Mouse (Mus musculus) lung, embryonic 14.5 days (tissue): ENCODE results near the gene Eno4. TPM values are rescaled to one million over a fixed set of nuclear protein-coding genes. Genes with fewer than 3 reads are reported as not detected.

Experiments used
- ATAC-seq: fragments of 200-750 bp; cut with Nextera tagmentation; 2 replicates; pipeline ENCODE4 v1.8.0; 2017; ENCODE audit warnings: mild to moderate bottlenecking, moderate TSS enrichment, moderate library complexity; ENCODE audit not compliant: insufficient read depth
- DNase-seq: peaks from one replicate; pipeline ENCODE4 v3.0.0-alpha.2; 2015
- H3K27ac ChIP-seq: fragments of 300-500 bp; sonication (generic); 2 replicates; pipeline ENCODE4 v1.5.1; 2014; ENCODE audit warnings: low read depth, mild to moderate bottlenecking, moderate library complexity
- H3K27me3 ChIP-seq: fragments of 300-500 bp; sonication (generic); 2 replicates; pipeline ENCODE4 v1.6.1; 2014; ENCODE audit warnings: low read length, control low read depth; ENCODE audit not compliant: insufficient read depth
- H3K36me3 ChIP-seq: fragments of 300-500 bp; sonication (generic); 2 replicates; pipeline ENCODE4 v1.6.1; 2014; ENCODE audit warnings: control low read depth; ENCODE audit not compliant: insufficient read depth
- H3K4me1 ChIP-seq: fragments of 300-500 bp; sonication (generic); 2 replicates; pipeline ENCODE4 v1.6.1; 2014; ENCODE audit warnings: antibody characterized with exemption, control low read depth; ENCODE audit not compliant: insufficient read depth
- H3K4me2 ChIP-seq: fragments of 300-500 bp; sonication (generic); 2 replicates; pipeline ENCODE4 v1.6.1; 2014; ENCODE audit warnings: mild to moderate bottlenecking
- H3K4me3 ChIP-seq: fragments of 300-500 bp; sonication (generic); 2 replicates; pipeline ENCODE4 v1.5.1; 2014; ENCODE audit warnings: low read depth, low read length
- H3K9ac ChIP-seq: fragments of 300-500 bp; sonication (generic); 2 replicates; pipeline ENCODE4 v1.6.1; 2014
- H3K9me3 ChIP-seq: fragments of 300-500 bp; sonication (generic); 2 replicates; pipeline ENCODE4 v1.6.1; 2016; ENCODE audit warnings: low read depth, low read length, control low read depth
- CTCF ChIP-seq: IDR thresholded peaks from 2 replicates; pipeline ENCODE4 v1.5.1; 2016; ENCODE audit warnings: antibody characterized with exemption, low read depth
- WGBS: fragments of 180-500 bp; shearing (Covaris S2); extraction: QIAGEN DNeasy Blood & Tissue Kit; methylation state at CpG from one replicate; pipeline ENCODE4 v1.1.7; 2014; 5-methylcytosine and 5-hydroxymethylcytosine counted together
- polyA plus RNA-seq: library from polyadenylated mRNA; unstranded; fragments of >200 nt; fragmentation: Nextera tagmentation; extraction: Ambion mirVana; gene quantifications from 2 replicates; pipeline ENCODE4 v1.2.1, GENCODE M21; 2014

The Eno4 gene
- polyA plus RNA-seq, 1 experiment from 2014 or later, result 0.50 TPM

DNA sequence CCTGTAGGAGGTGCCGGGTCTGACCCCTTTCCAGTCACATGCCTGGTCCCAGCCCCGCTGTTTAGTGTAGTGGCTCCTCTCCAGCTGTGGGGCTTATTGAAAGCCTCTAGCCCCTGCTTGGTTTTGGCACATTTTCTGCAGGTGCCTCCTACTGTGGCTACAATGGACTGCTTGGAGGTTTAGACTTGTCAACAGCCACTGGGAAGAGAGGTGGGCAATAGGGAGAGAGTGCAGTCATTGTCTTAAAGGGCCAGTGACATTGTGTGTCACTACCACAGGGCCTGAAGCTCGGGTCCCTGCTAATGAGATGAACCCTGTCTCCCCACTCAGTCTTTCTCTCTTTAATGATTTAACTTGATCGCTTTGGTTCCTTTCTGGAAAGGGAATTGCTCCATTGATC lies 10.2 kb upstream of the Eno4 start:
- H3K9me3 ChIP-seq, result no peaks in the 10 kb centered on the region
- WGBS, result 21% methylated on average over 4 of the region's 4 CpGs
- H3K36me3 ChIP-seq, result no peaks in the 10 kb centered on the region
- DNase-seq, result no peak
- ATAC-seq, result no peak
- TF ChIP-seq CTCF, result no peak
- no peak overlapping the region for H3K9ac ChIP-seq
- no peaks in the 10 kb centered on the region for H3K4me1 ChIP-seq
- no peak overlapping the region for H3K4me2 ChIP-seq
- no peak overlapping the region for H3K4me3 ChIP-seq
- no peak overlapping the region for H3K27ac ChIP-seq
- peaks cover 23% of the 10 kb centered on the region for H3K27me3 ChIP-seq

- Histone ChIP-seq H3K36me3 (no peaks in the 10 kb centered on the region), H3K9me3 (no peaks in the 10 kb centered on the region), H3K4me1 (peaks cover 7% of the 10 kb centered on the region; the same call in 1 of the 2 replicates), H3K27ac (no peak overlapping the region), H3K9ac (no peak overlapping the region), H3K27me3 (no peaks in the 10 kb centered on the region), H3K4me2 (no peak overlapping the region), H3K4me3 (no peak overlapping the region)
- 76% methylated on average over 7 of the region's 7 CpGs for WGBS
- DNase-seq, result no peak
- no peak for ATAC-seq
- no peak for TF ChIP-seq CTCF
Observed at GRCm38 (mm10) chr19:58945959-58946358, 2.7 kb downstream of the Eno4 start.

- peaks cover 5% of the 10 kb centered on the region; the same call in 1 of the 2 replicates for H3K27me3 ChIP-seq
Observed at GRCm38 (mm10) chr19:58951521-58951920, 8.3 kb downstream of the Eno4 start.

DNA sequence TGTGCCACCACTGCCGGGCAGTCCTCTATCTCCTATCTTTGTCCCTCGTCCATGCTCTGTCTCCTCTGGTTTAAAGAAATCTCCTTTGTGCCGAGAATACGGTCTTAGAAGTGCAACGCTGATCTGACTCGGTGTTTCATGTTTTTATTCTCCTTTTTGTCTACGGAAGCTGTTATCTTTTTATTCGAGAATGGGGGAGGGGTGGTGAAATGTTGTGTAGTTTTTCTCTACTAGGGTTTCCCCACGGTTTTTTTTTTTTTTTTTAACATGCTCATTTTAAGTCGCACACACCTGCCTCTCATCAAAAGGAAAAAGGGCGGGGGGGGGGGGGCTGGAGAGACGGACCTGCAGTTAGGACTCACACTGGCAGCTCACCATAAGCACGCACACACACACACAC lies 9.0 kb downstream of the Eno4 start:
- H3K4me1 ChIP-seq, result no peaks in the 10 kb centered on the region
- no peaks in the 10 kb centered on the region for H3K36me3 ChIP-seq
- TF ChIP-seq CTCF, result no peak
- H3K9ac ChIP-seq, result no peak overlapping the region
- peaks cover 5% of the 10 kb centered on the region; the same call in 1 of the 2 replicates for H3K27me3 ChIP-seq
- DNase-seq, result no peak
- no peak overlapping the region for H3K4me3 ChIP-seq
- WGBS, result 63% methylated on average over 12 of the region's 13 CpGs
- no peaks in the 10 kb centered on the region for H3K9me3 ChIP-seq
- no peak overlapping the region for H3K27ac ChIP-seq
- ATAC-seq, result no peak
- H3K4me2 ChIP-seq, result no peak overlapping the region

More at GRCm38 (mm10) chr19:58951521-58951920, 8.3 kb downstream of the Eno4 start:
- Histone ChIP-seq H3K27ac (no peak overlapping the region), H3K9me3 (no peaks in the 10 kb centered on the region), H3K9ac (no peak overlapping the region), H3K4me2 (no peak overlapping the region), H3K4me3 (no peak overlapping the region), H3K36me3 (no peaks in the 10 kb centered on the region), H3K4me1 (no peaks in the 10 kb centered on the region)
- no peak for DNase-seq
- 86% methylated on average over 3 of the region's 3 CpGs for WGBS
- ATAC-seq, result no peak
- TF ChIP-seq CTCF, result no peak

DNA sequence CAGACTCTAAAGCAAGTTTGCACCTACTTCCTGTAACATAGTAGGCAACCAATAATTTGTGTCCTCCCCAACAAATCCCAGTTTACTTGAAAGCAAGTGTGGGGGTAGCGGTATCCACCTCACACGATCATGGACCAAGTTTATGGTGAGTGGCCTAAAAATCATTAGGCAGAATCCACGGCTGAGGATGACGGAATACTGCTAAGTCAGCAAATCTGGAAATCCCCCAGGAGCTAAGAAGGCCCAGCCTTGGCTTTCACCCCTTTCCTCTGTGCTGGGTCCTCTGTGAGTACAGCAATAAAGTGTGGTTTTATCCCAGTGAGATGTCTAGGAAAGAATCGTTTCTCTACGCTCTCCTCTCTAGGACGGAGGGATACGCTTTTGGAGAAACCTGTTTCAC lies 11.6 kb downstream of the Eno4 start:
- no peaks in the 10 kb centered on the region for H3K36me3 ChIP-seq
- no peak overlapping the region for H3K27ac ChIP-seq
- H3K4me3 ChIP-seq, result no peak overlapping the region
- DNase-seq, result no peak
- H3K9me3 ChIP-seq, result no peaks in the 10 kb centered on the region
- no peaks in the 10 kb centered on the region for H3K4me1 ChIP-seq
- H3K4me2 ChIP-seq, result no peak overlapping the region
- ATAC-seq, result no peak
- H3K27me3 ChIP-seq, result peaks cover 5% of the 10 kb centered on the region; the same call in 1 of the 2 replicates
- TF ChIP-seq CTCF, result no peak
- 88% methylated on average over 8 of the region's 8 CpGs for WGBS
- H3K9ac ChIP-seq, result no peak overlapping the region

DNA sequence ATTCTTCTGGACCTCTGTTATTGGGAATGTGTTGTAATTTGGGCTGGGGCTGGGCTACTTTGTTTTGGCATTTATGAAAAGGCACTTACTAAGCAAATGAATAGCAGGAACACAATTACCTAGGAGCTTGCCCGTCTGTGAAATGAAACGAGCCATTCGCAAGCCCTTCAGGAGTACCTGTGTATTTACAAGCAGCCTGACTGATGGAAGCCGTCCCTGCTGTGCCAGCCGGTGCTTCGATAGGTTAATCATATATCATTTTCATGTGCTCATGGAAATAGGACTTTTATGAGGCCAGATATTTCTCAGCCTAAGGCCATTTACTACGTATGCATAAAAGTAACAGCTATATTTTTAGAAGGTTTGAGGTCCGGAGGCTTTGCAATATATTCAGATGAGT lies 19.8 kb downstream of the Eno4 start:
- Histone ChIP-seq H3K27ac (no peak overlapping the region), H3K4me2 (no peak overlapping the region), H3K36me3 (no peaks in the 10 kb centered on the region), H3K9ac (no peak overlapping the region), H3K4me1 (no peaks in the 10 kb centered on the region), H3K27me3 (no peaks in the 10 kb centered on the region; the same call in 1 of the 2 replicates), H3K9me3 (no peaks in the 10 kb centered on the region), H3K4me3 (no peak overlapping the region)
- ATAC-seq, result no peak
- no peak for TF ChIP-seq CTCF
- WGBS, result 69% methylated on average over 8 of the region's 8 CpGs
- no peak for DNase-seq

DNA sequence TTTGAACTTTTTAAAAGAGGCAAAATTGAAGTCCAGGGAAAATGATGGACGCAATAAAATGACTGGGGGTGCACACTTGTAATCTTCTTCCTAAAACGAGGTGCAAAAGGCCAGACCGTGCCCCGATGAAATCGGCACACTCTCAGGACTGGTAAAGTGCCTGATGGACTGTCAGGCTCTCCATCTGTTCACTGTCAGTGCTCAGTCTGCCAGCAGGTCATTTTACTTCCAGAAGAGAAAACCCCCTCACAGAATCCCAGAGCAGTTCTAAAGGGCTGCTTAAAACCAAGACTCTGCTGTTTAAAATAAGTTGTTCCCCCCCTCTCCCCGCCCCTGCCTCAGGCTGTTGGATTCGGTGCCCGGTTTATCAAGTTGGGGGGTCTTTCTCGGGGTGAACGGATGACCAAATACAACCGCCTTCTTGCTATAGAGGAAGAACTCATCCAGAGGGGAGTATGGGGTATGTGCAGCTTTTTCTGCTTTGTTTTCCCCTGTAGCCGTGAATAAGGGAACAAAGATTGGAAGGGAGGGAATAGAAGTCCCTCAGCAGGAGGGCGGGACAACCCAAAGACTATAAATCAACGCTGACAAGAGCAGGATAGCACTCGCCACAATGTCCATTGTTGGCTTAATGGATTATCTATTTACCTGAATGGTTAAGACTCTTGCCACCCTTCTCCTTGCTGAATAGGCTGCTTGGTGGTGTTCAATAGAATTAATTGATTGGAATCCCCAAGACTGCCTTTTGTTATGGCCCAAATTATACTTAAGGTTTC lies 25.7 kb downstream of the Eno4 start:
- Histone ChIP-seq H3K4me3 (no peak overlapping the region), H3K9me3 (no peaks in the 10 kb centered on the region), H3K27ac (no peak overlapping the region), H3K4me1 (no peaks in the 10 kb centered on the region), H3K4me2 (peak overlapping the region; percentile 6; the same call in 1 of the 2 replicates), H3K9ac (no peak overlapping the region), H3K36me3 (no peaks in the 10 kb centered on the region), H3K27me3 (no peaks in the 10 kb centered on the region; the same call in 1 of the 2 replicates)
- DNase-seq (no peak), ATAC-seq (no peak)
- WGBS, result 17% methylated on average over 15 of the region's 15 CpGs
- TF ChIP-seq CTCF, result no peak
